Mouse (Mus musculus) ovary, postnatal 10 days (tissue): ENCODE data around the gene Slc25a13.
"Not testable (repeated sequence)": the region's sequence is repeated elsewhere in the genome, so short reads cannot be mapped to it uniquely, and the experiment has no call there.

Source experiments
- DNase-seq: peaks from one replicate; pipeline ENCODE4 v3.0.0; 2022; ENCODE audit warnings: low spot score

Gene Slc25a13

DNA sequence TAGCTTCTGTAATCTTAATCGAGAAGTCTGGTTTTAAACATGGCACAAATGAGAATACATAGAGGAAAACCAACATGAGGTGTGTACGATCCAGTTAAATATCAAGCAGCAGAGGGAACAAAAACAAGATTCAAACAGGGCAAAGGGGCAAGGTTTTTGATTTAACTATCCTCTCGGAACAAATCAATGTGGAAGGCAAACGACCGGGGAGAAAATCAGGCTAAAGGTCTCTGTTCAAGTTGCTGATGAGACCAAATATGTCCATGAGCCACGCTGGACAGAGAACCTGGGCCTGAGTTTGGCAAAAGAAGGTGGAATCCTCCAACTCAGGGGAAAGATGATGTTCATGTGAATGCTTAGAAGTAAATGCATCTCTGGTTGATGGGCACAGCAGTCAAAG is 14.5 kb downstream of the Slc25a13 start:
- DNase-seq: no peak

DNA sequence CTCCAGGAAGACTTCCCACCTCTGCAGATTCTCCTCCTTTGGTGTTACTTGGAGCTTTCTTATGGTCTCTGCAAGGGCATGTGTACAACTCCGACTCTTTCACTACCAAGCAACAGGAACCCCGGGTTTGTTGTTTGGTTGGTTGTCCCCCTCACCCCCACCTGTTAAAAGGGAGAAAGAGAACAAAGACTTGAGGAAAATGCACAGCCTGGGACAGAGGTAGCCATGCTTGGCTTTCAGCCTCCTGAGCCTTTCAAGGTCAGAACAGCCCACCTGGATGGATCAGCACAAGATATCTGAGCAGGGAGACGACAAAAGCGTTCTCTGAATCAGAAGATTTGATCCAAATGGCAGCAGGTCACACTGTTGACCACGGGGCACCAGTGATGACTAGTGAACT is 15.0 kb downstream of the Slc25a13 start:
- DNase-seq: no peak

DNA sequence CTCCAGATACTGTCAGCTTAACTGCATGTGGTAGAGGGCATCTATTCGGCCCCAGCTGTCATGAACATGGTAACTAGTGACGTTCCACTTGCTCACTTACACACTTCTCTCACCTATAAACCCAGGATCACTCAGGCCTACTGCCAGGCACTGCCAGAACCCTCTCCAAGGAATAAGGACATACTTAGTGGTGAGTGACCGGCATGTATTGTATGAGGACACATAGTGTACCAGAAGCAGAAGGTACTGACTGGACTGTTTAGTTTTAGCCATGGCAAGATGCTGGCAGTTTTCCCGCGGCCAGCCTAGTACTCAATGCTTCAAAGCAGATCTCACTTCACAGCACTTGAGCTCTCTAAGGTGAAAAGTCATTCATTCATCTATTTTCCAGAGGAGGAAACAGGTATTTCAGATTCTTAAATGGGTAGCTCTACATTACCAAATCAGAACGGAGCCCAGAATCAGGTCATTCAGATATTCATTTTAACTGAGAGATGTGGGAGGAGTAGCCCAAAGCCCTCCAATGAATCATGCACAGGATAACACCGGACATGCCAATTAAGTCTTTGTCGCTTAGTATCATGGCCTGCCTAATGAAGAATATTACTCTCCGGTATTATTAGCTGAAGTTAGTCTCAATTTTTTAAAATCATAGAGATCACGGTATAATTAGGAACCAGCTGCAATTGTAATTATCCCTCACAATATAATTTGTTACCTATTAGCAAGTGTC is 17.7 kb downstream of the Slc25a13 start:
- DNase-seq: no peak

DNA sequence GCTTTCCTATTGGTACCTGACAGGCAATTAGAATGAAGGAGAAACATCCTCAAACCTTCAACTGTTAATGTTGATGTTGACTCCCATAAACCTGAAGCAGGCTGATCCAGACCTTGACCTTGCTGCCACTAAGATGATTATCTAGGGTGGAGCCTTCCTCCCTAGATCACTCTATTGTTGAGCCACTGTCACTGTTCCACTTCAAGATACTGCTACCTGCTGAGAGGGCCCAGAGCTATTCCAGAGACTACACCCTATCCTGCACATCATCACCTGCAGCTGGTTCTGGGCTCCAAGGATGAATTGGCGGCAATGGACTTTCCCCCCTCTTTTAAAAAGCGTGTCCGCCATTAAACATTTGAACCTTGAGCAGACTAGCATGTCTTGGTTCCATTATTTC is 18.9 kb downstream of the Slc25a13 start:
- not testable (repeated sequence) for DNase-seq

DNA sequence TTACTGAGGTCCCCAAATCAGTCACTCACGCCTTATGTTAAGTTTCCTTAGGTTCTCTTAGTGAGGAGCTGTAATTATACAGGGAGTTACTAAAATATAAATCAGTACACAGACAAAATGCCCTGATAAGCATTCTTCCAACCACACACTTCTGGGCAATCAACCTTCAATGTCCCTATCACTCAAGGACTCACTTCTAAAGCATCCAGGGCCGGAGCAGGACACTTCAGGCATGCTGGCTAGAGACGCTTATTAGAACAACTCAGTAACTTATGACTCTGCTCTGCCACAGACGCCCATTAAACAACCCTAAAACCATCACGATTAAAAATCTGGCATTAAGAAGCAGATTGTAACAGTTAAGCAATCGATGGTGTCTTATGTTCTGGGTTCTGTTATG is 19.6 kb downstream of the Slc25a13 start:
- no peak for DNase-seq

DNA sequence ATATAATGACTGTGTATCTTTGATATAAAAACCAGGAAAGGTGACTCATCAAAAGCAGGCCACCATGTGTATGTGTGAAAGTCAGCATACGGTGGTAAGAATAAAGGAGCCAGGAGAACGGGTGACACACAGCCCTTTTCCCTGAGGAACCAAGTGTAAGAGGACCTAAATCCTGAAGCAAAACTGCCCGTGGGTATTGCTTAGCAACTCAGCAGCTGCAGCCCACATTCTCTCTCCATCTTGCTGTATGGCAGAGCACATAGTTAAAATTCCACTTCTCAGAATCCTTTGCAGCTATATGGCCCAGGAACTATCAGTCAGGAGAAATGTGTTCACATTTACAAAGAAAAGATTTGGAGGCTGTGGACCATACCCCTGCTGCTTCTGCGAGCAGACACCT is 20.4 kb downstream of the Slc25a13 start:
- no peak for DNase-seq

DNA sequence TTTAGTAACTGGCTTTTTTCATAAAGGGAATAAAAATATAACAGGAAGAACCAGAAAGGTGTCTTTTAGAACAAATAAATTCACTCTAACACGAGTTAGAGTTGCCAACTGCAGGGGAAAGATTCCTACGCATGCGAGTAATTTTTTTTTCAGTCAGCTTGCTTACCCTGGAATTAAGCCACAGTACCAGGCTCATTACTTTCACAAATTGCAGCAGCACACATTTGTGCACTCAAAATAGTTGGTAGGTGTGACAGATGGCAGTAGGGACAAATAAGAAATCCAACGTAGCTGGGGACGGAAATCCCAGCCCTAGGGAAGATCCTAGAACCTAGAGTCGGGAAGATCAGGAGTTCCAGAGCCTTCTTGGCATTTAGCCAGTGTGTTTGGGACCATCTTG is 22.1 kb downstream of the Slc25a13 start:
- DNase-seq: no peak

DNA sequence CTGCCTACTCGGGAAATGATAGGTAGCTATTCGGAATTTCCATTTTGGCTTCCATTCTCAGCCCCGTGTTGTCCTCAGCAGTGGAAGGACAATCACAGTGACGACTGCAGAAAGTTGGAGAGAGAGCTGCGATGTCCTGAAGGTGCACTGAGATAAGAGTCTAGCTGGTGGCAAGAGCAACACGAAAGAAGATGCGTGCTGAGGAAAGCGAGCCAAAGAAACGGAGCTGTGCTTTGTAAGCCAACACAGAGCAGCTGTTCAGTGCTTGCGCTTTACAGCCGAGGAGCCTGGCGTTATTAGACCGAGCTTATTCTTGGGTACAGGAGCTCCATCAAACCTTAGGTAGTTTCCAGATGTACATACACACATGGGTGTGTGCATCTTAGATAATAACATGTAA is 23.1 kb downstream of the Slc25a13 start:
- DNase-seq: no peak

DNA sequence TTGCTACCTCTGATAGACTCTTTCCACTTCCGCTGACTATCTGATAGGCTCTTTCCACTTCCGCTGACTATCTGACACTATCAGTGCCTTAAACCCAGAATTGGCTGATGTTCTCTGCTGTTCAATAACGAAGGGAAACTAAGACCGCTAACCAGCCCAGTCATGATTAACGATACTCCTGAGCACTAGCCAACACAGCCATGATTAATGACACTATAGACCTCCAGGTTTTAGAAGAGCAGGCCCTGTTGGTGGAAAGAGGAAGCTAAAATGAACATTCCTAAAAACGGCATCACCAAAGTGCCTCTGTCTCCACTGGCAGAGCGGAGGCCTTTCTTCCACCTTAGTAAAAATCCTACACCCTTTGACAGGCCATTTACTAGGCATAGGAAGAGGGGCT is 24.6 kb downstream of the Slc25a13 start:
- DNase-seq: no peak

DNA sequence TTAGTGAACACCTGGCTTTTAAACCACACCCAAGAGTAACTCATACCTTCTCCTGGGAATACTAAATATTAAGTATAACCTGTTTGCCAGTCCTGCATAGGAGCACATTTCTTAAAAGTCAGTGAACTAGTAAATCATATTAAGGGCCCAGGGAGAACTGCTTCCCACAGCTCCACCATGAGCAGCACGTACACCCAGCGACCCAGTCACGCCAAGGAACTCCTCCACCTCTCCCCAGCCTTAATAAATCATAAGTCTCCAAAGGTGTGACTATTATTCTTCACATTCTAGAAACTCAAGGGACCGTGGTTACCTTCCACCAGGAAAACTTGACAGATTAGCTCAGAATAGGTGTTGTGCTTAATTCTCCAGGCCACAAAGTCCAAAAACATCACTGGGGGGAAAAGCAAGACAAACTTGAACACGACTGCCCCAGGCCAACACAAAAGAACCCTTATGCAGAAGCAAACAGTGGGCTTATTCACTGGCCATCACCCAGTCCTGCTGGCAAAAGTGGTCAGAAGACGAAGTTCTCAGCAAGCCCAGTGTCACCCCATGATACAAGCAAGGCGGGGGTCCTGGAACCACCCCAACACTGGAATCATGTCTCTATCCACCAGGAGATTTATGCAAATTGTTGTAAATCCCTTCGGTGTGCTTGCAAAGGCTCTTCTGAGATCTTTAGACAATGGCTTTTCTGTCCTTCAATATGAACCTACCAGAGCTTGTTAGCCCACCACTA is 25.2 kb downstream of the Slc25a13 start:
- no peak for DNase-seq

DNA sequence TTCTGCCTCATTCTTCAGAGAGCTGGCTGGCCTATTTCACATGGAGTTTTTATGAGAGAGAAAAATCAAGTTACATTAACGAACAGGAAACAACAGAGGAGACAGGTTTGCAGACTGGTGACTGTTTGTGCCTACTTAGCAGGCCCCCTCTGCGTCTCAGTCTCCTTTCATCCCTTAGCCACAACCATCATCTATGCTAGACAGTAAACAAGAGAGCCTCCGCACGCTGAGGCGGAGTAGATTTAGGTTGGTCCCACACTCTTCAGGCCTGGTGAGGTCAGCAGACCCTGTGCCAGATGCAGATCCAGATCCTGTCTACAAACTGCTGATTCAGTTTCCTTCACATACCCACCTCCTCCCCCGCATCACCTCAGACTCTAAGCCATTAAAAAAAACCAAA is 28.0 kb downstream of the Slc25a13 start:
- no peak for DNase-seq

DNA sequence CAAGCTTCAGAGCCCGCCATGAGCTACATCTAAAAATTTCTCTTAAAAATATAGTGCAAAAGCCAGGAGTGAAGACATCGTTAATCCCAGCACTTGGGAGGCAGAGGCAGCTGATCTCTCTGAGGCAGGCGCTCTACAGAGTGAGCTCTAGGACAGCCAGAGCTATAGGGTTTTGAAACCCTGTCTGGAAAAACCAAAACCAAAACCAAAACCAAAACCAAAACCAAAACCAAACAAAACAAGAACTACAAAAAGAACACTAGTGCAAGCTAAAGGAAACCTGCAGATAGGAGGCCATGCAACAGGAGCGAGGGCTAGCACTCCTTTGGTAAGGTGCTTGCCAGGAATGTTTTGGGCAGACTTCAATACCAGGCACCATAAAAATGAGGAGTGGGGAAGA is 30.5 kb downstream of the Slc25a13 start:
- DNase-seq: no peak

DNA sequence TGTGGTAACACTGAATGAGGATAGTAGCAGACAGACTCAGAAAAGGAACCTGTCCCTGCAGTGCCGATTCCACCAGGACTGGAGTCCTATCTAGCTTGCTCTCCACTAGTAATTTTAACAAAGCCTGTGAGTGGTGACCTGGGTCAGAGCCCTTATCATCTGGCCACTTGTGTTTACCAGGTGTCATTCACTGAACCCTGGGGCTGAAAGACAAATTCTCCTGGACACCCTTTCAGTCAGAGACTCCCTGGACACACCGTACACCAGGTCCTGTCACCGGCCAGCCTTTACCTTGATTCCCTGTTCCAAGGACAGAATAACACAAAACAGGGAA is 31.3 kb downstream of the Slc25a13 start:
- no peak for DNase-seq

DNA sequence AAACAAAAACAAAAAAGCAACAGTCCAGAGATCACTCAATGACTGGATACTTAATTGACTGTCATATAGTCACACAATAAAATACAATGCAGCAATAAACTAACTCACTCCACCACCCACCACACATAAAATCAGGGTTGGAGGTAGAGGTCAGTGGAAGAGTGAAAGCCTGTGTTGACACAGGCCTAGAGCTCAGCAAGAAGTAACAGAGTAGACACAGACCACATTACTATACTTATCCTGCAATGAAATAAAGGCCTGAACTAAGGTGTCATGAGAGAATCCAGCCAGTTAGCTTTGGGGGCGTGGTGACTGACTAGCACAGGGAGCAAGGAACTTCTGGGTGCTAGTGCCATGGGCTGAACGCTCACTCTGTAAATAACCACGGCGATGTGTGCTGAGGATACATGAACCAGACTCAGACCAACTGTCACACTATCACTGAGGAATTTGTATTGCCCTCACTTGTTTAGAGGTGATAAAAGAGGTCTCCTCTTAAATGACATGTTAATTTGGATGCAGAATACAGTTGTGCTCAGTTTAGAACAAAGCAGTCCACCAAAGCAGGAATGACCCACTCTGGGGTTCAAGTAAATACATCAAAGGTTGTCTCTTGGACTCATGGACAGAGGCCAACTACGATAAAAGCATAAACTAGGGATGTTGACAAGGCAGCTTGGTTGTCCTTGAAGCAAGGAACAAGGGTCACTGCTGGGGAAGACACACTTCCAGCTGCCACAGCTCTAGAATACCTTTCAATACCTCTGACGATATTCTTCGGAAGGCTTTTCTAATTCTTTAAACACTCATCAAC is 31.8 kb downstream of the Slc25a13 start:
- no peak for DNase-seq

DNA sequence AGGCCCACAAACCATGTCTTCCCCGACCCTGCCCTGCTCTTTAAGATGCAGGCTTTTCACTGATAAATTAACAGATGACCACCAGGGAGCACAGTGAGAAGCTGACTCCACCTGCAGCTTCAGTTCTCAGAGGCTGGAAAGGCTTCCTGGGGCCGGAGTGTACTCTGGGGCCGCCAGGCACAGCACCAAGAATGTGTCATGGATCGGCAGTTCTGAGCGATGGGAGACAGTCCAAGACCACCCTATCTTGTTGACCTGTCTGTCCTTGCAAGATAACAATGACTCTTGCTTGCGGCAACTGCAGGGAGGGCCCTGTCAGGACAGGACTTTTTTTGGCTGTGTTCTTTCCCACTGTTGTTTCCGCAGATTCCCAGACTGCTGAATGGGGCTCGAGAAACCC is 33.4 kb downstream of the Slc25a13 start:
- no peak for DNase-seq

DNA sequence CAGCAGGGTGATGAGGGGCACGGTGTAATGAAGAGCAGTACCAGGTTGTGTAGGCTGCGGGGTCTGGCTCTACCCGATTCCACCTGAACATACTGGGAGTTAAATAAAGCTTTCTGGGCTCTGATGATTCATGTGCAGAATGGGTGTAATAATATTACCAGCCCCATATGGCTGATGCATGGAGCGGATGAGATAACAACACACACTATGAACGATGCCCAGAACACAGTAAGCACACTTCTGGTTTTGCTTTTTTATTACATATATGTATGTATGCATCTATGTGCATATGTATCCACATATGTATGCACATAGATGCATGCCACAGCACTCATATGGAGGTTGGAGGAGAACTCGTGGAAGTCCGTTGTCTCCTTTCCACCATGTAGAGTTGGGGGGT is 34.8 kb downstream of the Slc25a13 start:
- DNase-seq: no peak

DNA sequence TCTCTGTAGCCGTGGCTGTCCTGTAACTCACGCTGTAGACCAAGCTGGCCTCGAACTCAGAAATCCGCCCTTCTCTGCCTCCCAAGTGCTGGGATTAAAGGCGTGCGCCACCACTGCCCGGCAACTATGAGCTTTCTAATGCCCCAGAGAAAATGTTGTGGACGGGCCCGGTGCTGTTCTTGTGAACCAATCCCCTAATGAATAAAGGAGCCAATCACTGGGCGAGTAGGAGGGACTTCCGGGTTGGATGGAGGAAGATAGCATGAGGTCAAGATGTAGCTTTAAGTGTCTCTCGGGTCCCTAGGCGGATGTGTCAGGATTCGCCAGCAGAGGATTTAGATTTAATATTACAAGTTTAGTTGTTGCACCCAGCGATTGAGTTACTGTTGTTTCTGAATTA is 38.6 kb downstream of the Slc25a13 start:
- DNase-seq: not testable (repeated sequence)

DNA sequence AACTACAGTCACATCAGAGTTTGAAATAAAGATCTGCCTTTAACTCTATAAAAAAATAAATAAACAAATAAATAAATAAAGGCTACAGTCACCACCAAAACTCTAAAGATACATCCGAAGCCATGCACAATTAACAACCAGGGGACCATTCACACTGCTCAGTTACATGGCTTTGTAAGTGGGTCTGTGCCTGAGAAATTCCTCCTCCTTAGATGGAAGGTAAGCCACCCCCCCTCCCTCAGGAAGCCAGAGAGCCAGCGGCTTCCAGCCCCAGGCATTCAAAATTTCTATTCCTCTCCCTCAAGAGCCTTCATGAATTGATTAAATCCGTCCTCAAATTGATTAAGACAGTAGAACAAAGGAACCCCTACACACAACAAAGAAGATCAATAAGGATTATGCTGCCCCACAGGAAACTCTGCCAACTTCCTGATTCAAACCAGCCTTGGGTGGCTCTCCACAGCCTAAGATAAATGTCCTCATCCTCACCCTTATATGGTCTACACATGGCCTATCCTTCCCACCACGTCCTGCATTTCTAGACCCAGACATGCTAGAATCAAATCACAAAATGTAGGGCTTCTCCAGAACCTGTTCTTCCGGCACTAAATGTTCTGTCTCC is 41.5 kb downstream of the Slc25a13 start:
- DNase-seq: no peak

DNA sequence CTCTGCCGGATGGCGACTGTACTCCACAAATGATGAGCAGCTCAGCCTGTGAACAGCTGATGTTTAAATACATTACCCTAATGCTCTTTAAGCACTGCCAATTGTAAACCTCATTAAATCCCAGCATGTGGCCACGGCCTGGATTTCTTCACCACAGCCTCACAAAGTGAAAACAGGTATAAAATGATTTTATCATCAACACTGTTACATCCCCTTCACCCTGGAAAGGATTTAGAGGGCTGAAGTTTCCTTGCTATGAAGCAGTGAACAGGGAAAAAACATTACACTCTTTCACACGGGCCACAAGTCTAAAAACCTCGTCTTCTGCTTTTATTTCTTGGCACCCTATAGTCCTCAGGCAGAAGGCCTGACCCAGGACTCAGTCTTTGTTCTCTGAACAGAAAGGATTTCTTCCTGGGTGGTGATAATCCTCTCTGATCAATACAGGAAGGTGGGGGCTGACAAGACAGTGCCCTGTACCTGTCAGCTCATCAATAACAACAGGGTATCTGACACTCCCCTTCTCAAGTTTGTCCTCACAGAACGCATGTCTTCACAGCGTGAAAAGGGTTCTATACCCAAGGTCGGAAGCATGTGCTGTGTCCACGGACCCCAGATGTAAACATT is 42.9 kb downstream of the Slc25a13 start:
- DNase-seq: no peak

DNA sequence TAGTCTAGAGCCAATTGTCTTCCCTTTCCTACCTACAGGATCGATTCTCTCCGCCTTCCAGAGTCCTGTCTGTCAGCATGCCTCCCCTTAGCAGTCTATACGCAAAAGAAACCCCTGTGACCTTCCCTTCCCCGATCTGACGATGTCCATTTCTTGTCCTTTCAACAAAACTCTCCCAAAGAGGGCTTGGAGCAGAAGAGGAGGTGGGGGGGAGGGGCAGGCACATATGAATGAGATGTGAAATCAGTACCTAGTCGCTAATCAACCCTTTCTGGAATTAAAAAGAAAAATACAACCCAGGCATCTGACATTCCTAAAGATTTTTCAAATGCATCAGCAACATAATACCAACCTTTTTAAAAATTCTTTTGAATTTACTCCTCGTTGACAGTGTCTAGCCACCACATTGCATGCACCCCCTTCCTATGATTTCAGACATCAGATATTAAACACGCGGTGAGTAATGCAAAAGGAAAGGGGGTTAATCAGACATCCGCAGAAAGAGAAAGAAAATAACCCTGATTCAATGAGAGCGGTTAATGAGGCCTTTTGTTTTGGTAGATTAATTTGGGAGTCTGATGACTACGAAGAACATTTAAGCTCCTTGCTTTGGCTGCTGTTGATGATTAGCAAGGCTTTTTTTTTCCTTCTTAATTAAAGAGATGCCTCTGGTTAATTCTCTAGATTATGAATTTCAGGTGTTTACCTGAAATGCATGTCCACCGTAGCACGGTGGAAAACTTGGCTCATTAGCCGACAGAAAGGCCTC is 43.6 kb downstream of the Slc25a13 start:
- no peak for DNase-seq

DNA sequence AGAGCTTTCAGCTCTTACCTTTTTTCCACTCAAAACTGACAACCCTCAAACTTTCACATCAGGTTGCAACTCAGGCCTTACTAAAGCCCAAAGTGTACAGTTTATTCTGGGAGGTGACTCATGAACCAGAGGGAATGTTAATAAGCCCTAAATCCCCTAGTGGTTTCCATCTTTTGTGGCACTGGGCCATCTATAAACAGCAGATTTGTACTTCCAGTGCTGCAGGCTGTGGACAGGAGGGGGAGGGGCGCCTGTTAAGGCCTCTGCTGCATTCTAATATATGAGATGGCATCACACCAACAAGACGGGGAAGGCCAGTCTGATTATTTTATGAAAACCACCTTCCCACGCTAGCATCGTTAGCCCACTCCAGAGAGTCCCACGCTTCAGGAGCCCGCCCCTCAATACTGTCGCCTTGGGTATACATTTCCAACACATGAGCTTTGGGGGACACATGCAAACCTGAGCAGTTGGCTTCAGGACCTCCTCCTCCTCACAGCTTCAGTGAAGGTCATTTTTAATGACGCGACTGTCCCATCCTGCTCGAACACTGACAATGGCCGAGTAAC is 48.3 kb downstream of the Slc25a13 start:
- DNase-seq: no peak
